Mouse (Mus musculus): ENCODE data around the gene Nrn1.

DNA sequence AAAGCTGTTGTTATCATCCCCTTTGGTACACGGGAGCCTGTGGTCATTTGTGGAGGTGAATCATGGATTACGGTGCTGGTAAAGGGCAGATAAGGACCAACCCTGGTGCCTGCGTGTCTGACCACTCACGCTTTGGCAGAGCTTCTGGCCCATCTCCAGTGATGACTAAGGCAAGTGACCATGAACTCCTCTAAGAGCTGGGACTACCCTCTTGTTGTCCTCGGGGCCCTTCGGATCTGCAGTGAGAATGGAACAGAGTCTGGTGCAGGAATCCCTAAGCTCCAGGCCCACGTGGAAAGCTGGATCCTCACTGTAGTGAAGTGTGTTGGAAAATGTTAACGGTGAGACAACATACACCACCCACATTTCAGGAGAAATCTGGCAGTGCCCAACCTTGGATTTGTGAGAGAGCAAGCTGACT, 38.6 kb downstream of the Nrn1 start:
- TF ChIP-seq CTCF (IDR thresholded peaks at IDR 0.05; ENCODE audit: borderline replicate concordance, insufficient read depth, low read depth, low read length) (no peak), POLR2A (IDR thresholded peaks at IDR 0.05; ENCODE audit: borderline replicate concordance, insufficient read depth, low read length) (no peak)
